Mouse (Mus musculus): ENCODE data around the gene Samd4.

The Samd4 gene

GRCm38 (mm10) chr14:47088339-47088738 is 205.7 kb downstream of the Samd4 start:
- Histone ChIP-seq H3K4me3 (replicated peaks; ENCODE audit: low read length) (no peak overlapping the region), H3K4me1 (replicated peaks; ENCODE audit: low read depth, low read length) (peaks cover 15% of the 10 kb centered on the region), H3K36me3 (ENCODE audit: insufficient read depth, low read length) (no peaks in the 10 kb centered on the region), H3K27me3 (ENCODE audit: insufficient read depth, low read length) (peaks cover 27% of the 10 kb centered on the region), H3K9me3 (ENCODE audit: low read length) (no peaks in the 10 kb centered on the region)
- TF ChIP-seq POU5F1 (IDR thresholded peaks at IDR 0.05; ENCODE audit: borderline replicate concordance, low read length), result no peak
- TF ChIP-seq NANOG (IDR thresholded peaks at IDR 0.05; ENCODE audit: borderline replicate concordance, low read length), result no peak
- TF ChIP-seq CTCF (conservative IDR thresholded peaks at IDR 0.05; ENCODE audit: low read length), result no peak

- H3K9me3 ChIP-seq (ENCODE audit: low read length), result no peaks in the 10 kb centered on the region
- TF ChIP-seq CTCF (conservative IDR thresholded peaks at IDR 0.05; ENCODE audit: low read length) (no peak), POU5F1 (IDR thresholded peaks at IDR 0.05; ENCODE audit: borderline replicate concordance, low read length) (no peak), NANOG (IDR thresholded peaks at IDR 0.05; ENCODE audit: borderline replicate concordance, low read length) (no peak)
- H3K4me1 ChIP-seq (replicated peaks; ENCODE audit: low read depth, low read length), result peaks cover 15% of the 10 kb centered on the region
- H3K36me3 ChIP-seq (ENCODE audit: insufficient read depth, low read length), result no peaks in the 10 kb centered on the region
- no peak overlapping the region for H3K4me3 ChIP-seq (replicated peaks; ENCODE audit: low read length)
- H3K27me3 ChIP-seq (ENCODE audit: insufficient read depth, low read length), result peaks cover 27% of the 10 kb centered on the region
These were observed 206.5 kb downstream of the Samd4 start for GRCm38 (mm10) chr14:47089153-47089552.

DNA sequence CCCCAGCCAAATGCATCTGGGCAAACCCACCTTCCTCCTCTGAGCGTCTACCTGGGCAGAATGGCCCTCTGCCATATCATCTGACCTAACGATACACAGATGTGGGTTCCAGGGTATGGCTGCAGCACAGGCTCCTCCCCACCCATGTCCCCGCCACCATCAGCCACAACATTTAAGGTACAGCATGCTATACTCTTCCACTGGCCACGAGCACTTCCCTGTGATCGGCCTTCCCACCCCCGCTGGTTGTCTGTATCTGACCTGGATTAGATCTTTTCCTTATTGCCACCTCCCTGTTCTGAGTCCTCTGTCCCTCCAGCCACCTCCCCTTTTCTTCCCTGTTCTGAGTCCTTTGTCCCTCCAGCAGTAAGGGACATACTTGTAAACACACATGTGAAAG is 209.3 kb downstream of the Samd4 start:
- Histone ChIP-seq H3K4me3 (replicated peaks; ENCODE audit: low read length) (no peak overlapping the region), H3K4me1 (replicated peaks; ENCODE audit: low read depth, low read length) (peaks cover 10% of the 10 kb centered on the region), H3K27me3 (ENCODE audit: insufficient read depth, low read length) (peaks cover 29% of the 10 kb centered on the region), H3K9me3 (ENCODE audit: low read length) (no peaks in the 10 kb centered on the region), H3K36me3 (ENCODE audit: insufficient read depth, low read length) (no peaks in the 10 kb centered on the region)
- no peak for TF ChIP-seq NANOG (IDR thresholded peaks at IDR 0.05; ENCODE audit: borderline replicate concordance, low read length)
- TF ChIP-seq CTCF (conservative IDR thresholded peaks at IDR 0.05; ENCODE audit: low read length), result no peak
- no peak for TF ChIP-seq POU5F1 (IDR thresholded peaks at IDR 0.05; ENCODE audit: borderline replicate concordance, low read length)

- H3K27me3 ChIP-seq (ENCODE audit: insufficient read depth, low read length), result peaks cover 21% of the 10 kb centered on the region
- TF ChIP-seq CTCF (conservative IDR thresholded peaks at IDR 0.05; ENCODE audit: low read length), result no peak
- TF ChIP-seq POU5F1 (IDR thresholded peaks at IDR 0.05; ENCODE audit: borderline replicate concordance, low read length), result no peak
- no peak for TF ChIP-seq NANOG (IDR thresholded peaks at IDR 0.05; ENCODE audit: borderline replicate concordance, low read length)
These were observed 210.7 kb downstream of the Samd4 start for GRCm38 (mm10) chr14:47093355-47093792.

DNA sequence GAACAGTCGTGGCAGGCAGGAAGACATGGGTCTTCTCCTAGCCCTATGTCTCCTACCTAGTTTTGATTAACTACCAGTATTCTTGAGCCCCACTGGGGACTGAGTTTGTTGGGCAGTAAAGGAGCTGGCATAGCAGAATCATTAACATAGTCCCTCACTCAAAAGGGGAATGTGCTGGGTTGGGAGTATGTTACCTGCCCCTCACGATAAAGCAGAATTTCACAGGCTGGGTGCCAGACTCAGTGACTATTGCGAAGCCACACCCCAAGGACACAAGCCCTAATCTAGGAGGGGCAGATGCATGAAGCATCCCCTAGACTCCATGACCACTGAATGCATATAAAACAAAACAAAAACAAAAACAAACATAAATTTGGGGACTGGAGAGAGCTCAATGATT is 212.4 kb downstream of the Samd4 start:
- Histone ChIP-seq H3K4me3 (replicated peaks; ENCODE audit: low read length) (no peak overlapping the region), H3K9me3 (ENCODE audit: low read length) (no peaks in the 10 kb centered on the region), H3K36me3 (ENCODE audit: insufficient read depth, low read length) (no peaks in the 10 kb centered on the region), H3K27me3 (ENCODE audit: insufficient read depth, low read length) (peaks cover 19% of the 10 kb centered on the region), H3K4me1 (replicated peaks; ENCODE audit: low read depth, low read length) (no peaks in the 10 kb centered on the region)
- no peak for TF ChIP-seq NANOG (IDR thresholded peaks at IDR 0.05; ENCODE audit: borderline replicate concordance, low read length)
- TF ChIP-seq POU5F1 (IDR thresholded peaks at IDR 0.05; ENCODE audit: borderline replicate concordance, low read length), result no peak
- TF ChIP-seq CTCF (conservative IDR thresholded peaks at IDR 0.05; ENCODE audit: low read length), result no peak

More at GRCm38 (mm10) chr14:47093355-47093792, 210.7 kb downstream of the Samd4 start:
- no peaks in the 10 kb centered on the region for H3K9me3 ChIP-seq (ENCODE audit: low read length)
- H3K4me1 ChIP-seq (replicated peaks; ENCODE audit: low read depth, low read length), result no peaks in the 10 kb centered on the region
- no peaks in the 10 kb centered on the region for H3K36me3 ChIP-seq (ENCODE audit: insufficient read depth, low read length)
- peak overlapping the region; percentile 59 for H3K4me3 ChIP-seq (replicated peaks; ENCODE audit: low read length)

- Histone ChIP-seq H3K9me3 (ENCODE audit: low read length) (no peaks in the 10 kb centered on the region), H3K27me3 (ENCODE audit: insufficient read depth, low read length) (peaks cover 16% of the 10 kb centered on the region), H3K4me3 (replicated peaks; ENCODE audit: low read length) (no peak overlapping the region), H3K36me3 (ENCODE audit: insufficient read depth, low read length) (no peaks in the 10 kb centered on the region), H3K4me1 (replicated peaks; ENCODE audit: low read depth, low read length) (no peaks in the 10 kb centered on the region)
- TF ChIP-seq POU5F1 (IDR thresholded peaks at IDR 0.05; ENCODE audit: borderline replicate concordance, low read length), result no peak
- TF ChIP-seq NANOG (IDR thresholded peaks at IDR 0.05; ENCODE audit: borderline replicate concordance, low read length), result no peak
- TF ChIP-seq CTCF (conservative IDR thresholded peaks at IDR 0.05; ENCODE audit: low read length), result no peak
These were observed 213.7 kb downstream of the Samd4 start for GRCm38 (mm10) chr14:47096357-47096756.

GRCm38 (mm10) chr14:47104246-47105173 is 221.9 kb downstream of the Samd4 start:
- Histone ChIP-seq H3K36me3 (ENCODE audit: insufficient read depth, low read length) (no peaks in the 10 kb centered on the region), H3K4me3 (replicated peaks; ENCODE audit: low read length) (peak overlapping the region; percentile 13; the same call in 1 of the 2 replicates), H3K9me3 (ENCODE audit: low read length) (no peaks in the 10 kb centered on the region), H3K4me1 (replicated peaks; ENCODE audit: low read depth, low read length) (no peaks in the 10 kb centered on the region; the same call in 1 of the 2 replicates), H3K27me3 (ENCODE audit: insufficient read depth, low read length) (peaks cover 4% of the 10 kb centered on the region; the same call in 1 of the 2 replicates)
- no peak for TF ChIP-seq CTCF (conservative IDR thresholded peaks at IDR 0.05; ENCODE audit: low read length)
- TF ChIP-seq POU5F1 (IDR thresholded peaks at IDR 0.05; ENCODE audit: borderline replicate concordance, low read length), result no peak
- TF ChIP-seq NANOG (IDR thresholded peaks at IDR 0.05; ENCODE audit: borderline replicate concordance, low read length), result no peak

- TF ChIP-seq CTCF (conservative IDR thresholded peaks at IDR 0.05; ENCODE audit: low read length) (no peak), POU5F1 (IDR thresholded peaks at IDR 0.05; ENCODE audit: borderline replicate concordance, low read length) (no peak), NANOG (IDR thresholded peaks at IDR 0.05; ENCODE audit: borderline replicate concordance, low read length) (no peak)
These were observed 222.5 kb downstream of the Samd4 start for GRCm38 (mm10) chr14:47105174-47105557.

More at GRCm38 (mm10) chr14:47105174-47105557, 222.5 kb downstream of the Samd4 start:
- H3K9me3 ChIP-seq (ENCODE audit: low read length), result no peaks in the 10 kb centered on the region
- peaks cover 4% of the 10 kb centered on the region; the same call in 1 of the 2 replicates for H3K27me3 ChIP-seq (ENCODE audit: insufficient read depth, low read length)
- H3K36me3 ChIP-seq (ENCODE audit: insufficient read depth, low read length), result no peaks in the 10 kb centered on the region
- H3K4me1 ChIP-seq (replicated peaks; ENCODE audit: low read depth, low read length), result no peaks in the 10 kb centered on the region; the same call in 1 of the 2 replicates
- H3K4me3 ChIP-seq (replicated peaks; ENCODE audit: low read length), result no peak overlapping the region
